Mouse (Mus musculus): ENCODE results near the gene Tnc. TPM values are rescaled to one million over a fixed set of nuclear protein-coding genes. Genes with fewer than 3 reads are reported as not detected.

Gene Tnc
- total RNA-seq, 1 experiment from 2014 or later: 2.4 TPM

DNA sequence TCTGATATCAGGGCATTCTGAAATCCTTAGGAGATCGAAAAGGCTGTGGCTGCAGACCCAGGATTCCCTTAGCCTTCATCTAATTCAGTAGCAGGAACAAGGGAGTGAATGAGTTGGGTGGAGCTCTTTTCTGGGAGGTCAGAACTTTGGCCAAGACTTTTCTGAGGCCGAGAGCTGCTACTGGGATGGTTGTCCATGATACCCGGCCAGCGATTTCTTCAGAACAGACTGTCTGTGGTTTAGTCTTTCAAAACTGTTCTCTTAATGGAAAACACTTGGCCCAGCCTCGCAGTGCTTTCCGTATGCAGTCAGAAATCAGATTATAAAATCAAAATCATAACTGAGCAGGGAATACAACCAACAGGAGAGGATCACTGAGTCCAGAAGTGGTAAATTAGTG, 21.2 kb downstream of the Tnc start:
- no peak for DNase-seq

DNA sequence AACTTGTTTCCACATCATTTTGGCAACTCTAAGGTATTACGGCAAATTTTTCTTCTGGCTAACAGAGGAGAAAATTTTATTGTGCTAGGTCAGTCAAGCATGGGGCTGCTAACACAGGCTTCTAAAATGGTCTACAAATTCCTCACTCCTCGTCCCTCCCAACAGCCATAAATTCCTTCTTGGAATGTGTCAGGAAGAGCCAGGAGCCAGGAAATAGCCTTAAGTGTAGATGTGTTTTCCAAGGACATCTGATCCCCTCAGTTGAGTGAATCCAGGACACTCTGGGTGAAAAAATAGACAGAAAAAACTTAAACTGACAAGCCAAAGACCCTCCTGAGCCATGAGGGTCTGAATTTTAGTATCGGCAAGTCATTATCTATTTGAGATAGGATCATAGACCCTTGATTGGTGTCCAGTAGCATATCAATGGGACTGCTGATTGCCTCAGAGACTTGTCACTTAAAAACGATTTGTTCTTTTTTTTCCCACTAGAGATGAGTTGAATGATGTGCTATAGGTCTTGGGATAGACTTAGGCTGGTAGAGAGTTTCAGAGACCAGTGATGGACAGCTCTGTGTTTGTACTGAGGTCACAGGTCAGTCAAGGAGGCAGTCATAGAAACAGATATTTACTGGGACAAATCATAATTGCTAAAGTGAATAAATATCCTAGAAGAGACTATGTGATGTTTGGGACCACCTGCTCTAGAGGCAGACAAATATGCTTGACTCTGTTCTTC, 22.6 kb downstream of the Tnc start:
- DNase-seq: no peak

DNA sequence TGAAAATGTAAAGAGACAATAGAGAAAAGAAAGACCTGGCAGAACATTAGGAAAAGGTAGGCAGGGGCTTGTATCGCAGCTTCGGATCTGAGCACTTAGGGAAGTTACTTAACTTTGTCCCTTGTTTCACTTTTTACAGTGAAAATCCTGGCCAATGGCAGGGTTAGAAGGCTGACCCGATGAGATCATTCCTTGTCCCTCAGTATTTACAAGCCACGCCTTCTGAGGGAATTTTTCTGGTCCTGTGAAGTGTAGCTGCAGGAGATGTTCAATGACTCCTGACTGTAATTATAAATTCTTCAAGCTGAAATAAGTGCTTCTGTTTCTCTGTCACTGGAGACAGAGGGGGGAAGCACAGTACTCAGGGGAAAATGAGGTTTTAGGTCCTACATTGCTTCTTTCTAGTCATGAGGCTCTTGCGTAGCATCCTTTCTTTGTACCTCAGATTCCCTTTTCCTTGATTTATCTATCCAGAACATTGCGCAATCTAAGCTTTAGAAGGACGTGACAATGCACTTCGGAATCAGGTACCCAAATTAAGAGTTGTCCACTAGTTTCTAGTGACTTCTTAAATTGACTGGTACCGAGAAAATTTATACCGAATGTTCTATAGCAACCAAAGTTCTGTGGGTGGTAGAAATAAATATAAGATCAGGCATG, 25.8 kb downstream of the Tnc start:
- DNase-seq: no peak

DNA sequence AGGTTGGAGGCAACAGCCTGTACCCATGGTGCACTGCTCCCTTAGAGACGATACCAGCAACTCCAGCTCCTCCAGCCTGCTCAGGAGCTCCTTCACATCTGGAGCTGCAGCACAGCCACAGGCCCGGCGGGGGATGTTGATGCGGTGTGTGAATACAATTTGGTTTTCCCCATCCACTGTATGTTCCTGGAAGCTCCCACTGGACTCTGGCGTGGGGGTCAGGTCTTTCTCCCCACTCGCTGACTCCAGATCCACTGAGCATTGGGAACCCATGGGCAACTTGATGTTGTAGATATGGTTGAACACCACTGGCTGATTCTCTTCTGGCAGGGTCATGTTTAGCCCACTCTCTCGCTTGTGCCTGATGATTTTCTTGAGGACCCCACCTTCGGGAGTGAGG, 26.7 kb downstream of the Tnc start:
- DNase-seq: no peak

DNA sequence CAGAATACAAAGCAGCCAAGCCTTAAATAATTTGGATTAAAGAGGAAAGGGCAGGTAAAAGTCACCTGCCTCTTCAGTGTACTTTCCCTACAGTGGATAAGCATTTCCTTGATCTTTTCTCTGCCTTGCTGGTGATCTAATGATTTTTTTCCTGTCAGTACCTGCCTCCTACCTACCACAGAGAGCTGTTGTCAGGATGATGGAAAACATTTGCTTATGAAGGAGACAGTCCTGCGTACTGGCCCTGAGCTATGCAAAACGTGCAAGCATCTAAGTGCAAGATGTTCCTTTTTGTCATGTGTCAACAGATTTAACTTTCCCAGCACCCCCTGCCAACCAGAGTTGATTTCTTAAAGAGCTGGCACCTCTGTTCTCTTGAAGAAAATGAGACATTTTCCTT, 35.5 kb downstream of the Tnc start:
- DNase-seq: no peak

DNA sequence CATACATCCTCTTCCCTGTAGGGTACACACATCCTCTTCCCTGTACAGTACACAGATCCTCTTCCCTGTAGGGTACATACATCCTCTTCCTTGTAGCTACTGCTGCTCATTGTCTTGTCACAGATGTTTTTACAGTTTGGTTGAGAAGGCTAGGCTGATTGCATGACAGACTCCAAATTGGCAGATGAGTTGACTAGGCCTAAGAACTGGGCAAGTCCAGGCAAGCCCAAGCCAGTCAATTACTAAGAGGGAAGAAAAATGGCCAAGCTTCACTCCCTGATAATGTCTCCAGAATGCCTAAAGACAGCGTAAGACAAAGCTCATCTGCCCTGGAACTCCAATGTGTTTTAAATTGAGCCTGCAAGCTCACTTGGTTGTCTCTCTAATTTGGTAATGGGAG, 36.9 kb downstream of the Tnc start:
- no peak for DNase-seq

DNA sequence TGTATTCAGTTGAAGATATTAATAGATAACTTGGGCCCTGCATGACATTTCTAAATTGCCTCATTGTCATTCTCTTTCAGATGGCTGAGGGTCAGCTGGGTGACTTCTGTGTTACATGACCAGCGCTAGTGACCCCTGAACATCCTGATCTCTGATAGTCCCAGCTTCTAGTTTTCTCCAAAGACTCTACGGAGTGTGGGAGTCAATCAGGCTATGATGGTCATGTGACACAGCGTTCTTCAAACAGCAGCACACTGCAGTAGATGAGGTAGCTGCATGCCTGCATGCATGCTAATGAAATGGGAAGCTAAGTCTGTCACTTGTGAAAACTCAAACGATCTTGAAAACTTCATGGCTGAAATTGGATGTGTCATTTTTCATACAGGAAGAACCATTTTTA, 41.6 kb downstream of the Tnc start:
- no peak for DNase-seq

DNA sequence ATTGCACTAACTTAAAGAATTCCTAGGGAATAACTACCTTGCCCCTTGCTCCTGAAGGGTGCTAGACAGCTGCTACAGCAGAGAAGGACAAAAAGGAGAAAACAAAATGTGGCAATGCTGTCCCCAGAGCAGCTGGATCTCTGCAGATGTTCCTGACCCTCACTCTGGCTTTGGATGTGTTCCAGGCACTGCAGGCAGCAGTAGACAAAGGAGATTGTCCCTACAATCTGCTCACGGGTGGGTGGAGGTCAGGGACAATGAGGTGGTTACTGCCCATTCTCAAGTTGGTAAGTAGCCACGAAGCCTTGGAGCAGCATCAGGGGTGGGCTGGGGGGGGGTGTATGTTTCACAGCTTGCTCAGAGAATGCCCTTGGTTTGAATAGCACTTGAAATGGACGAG, 43.1 kb downstream of the Tnc start:
- DNase-seq: no peak

DNA sequence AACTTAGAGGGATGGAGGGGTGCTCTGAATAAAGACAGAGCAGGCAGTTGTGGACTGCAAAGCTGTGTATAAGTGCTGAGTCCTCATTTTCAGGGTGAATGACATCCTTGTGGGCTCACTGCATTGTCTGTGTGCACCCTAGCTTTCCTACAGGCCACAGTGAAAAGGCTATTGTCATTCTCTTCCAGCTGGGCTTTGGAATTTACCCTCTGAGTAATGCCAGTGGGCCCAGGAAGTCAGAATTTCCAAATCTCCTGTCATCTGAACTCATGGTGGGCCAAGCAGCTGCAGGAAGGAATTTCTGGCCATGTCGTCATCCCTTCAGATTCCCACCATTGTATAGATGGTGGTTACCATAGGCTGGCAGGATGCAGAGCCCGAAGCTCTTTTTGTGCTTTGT, 44.6 kb downstream of the Tnc start:
- no peak for DNase-seq

DNA sequence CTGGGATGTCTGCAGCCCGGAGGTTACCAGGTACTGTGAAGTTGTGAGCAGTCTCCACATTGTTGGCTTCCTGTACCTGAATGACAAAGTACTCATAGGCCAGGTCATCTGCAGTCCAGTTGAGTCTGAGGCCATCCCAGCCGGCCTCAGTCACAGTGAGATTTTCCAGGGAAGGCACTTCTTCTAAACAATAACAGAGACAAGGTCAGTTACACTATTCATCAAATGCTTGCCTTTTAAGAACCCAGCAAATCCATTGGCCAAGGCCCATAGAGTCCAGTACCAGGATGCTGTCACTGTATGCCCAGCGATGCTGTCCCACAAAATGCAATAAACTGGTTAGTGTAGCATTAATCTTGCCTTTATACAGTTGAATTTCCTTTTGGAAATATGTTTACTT, 46.0 kb downstream of the Tnc start:
- no peak for DNase-seq

DNA sequence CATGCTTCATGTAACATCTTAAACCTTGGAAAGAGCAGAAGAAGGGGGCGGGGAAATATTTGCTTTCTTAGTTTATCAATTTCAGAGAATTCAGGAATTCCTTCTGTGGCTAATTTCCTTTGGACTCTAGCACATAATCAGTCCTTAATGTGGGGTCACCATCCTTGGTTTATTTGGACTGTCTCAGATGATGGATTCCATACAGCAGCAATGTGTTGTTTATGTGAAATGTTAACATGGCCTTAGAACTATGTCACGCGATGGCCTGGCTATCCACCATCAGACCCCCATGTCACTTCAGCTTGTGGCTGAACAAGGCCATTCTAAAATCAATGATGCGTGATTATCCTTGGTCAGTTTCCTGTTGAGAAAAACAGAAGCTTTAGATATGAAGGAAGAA, 46.5 kb downstream of the Tnc start:
- DNase-seq: no peak

DNA sequence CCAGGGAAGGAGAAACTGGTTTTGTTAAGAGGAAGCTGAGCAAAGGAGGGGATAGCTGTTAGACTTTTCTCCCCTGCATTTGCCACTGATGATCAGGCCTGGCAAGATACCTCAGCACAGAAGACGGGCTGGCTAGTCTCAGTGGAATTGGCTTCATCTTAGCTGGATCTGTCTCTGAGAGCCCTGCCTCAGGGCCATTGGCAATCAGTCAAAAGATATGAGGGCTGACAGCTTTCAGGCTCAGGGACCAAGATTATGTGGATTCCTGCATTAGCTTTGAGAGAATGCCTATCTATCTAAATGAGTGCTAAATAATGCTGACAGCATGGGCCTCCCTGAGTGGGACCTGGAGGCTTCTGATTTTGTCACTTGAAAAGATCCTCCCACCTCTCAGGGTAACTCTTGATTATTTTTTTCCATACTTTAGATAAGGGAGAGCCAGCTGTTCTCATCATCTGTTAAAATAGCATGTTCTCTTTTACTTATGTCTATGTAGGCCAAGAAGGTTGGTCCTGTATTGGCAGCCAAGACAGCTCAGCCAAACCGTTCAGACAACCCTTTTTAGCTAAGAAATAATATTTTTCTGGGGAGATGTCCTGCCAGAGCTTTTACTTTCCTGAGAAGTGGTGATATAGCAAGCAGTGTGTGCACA, 53.2 kb downstream of the Tnc start:
- no peak for DNase-seq

DNA sequence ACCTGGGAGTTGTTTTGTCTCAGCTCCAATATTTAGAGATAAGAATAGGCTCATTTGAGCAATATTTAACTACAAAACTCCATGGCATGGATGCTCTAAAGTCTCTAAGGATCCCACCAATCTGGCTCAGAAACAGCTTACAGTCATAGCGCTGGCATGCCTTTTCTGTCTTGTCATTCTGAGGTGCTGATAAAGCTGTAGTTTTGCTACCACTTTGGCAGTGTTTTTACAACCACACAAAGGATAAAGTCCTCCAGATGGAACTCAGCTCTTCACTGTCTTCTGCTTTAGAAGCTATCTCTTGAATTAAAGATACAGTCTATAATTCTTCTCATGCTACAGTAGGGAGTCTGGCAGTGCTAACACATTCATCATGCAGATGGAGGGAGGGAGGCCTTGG, 56.6 kb downstream of the Tnc start:
- no peak for DNase-seq

DNA sequence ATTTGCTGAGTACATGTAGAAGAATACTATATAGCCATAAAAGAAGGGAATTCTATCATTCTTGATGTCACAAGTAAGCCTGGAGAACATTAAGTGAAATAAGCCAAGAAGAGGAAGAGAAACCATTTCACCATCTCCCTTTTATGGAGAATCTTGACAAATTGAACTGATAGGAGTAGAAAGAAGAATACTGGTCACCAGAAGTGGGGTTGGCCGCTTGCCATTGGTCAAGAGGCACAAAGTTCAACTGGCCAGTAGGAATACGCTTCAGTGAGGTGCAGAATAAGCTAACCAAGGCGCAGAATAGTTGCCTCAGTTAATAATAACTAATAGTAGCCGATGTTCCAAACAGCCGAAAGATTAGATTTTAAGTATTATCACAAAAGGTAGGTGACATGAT, 58.7 kb downstream of the Tnc start:
- no peak for DNase-seq

DNA sequence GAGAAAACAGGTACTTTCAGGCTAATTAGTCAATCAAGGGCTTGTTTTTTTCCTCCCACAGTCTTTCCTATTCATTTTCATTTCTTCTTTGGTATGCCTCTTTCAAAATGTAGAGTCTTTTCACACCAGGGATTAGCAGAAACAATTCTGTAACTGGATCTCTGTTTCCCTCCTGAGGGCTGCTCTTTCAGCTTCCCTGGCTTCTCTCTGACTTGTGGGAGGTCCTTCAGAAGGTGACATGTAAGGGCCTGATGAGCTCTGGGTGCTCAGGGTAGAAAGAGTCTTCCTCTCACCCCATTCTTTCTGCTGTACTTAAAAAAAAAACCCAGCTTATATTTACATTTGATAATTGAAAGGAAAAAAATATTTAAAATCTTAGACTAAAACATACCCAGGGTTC, 60.2 kb downstream of the Tnc start:
- no peak for DNase-seq

DNA sequence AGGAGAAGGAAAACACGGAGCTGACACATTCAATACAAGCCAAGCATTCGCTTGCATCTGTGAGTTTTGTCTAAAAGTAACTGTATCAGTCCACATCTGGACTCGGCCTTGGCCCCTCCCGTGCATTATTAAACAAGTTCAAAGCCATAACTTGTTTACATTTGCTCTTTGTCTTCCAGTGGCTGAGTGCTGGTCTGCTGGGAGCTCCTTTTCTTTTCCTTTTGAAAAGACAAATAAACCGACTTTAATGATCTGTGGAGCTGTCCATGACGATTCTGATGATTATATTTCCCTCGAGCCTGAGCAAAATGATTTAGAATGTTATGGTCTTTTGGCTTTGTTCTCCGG, 63.7 kb downstream of the Tnc start:
- no peak for DNase-seq

DNA sequence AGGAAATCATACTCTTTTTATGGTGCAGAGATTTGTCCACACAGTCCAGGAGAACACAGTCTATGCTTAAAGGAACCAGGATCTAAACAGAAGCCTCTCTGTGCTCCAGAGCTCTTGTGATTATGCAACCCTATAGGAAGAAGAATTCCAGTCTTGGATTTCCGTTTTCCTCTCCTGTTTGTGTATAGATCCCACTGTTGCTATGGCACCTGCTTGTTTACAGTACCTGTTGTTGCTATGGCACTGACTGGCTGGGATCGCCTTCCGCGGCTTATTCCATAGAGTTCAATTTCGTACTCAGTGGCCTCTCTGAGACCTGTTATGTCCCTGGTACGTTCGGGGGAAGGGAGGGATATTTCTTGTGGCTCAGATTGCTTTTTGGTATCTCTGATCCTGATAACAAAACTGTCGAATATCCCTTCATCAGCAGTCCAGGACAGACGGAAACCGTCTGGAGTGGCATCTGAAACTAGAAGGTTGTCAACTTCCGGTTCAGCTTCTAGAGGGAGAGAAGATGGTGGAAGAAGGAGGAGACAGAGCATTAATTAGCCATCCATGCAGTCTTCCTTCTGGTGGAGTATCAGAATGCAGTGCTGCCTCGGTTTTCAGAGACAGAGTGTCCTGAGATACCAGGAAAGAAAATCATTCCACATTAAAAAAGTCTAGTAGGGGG, 64.3 kb downstream of the Tnc start:
- no peak for DNase-seq

DNA sequence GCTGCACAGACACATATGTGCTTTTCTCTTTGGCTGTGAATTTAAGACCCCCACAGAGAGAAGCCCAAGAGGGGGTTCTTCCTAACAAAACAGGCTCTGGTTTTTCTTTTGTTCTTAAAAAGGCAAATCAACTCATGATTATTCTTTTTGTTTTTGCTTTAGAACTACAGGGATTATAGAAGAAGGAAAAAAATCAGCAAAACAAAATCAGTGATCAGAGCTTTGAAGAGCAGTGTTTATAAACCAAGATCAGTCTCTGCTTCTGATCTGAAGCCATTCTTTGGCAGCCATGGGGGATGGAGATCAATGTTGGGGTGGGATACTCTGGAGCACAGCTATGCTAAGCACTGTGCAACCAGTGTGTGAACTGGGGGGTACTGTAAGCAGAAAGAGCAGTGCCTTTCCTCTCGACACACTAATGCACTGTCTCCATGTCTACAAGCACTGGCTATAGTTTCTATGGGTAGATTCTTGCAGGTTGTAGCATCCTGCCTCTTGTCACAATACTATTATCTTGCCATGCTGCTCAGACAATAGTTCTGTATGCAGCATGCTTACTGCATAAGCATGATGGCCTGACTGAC, 66.5 kb downstream of the Tnc start:
- DNase-seq: no peak

DNA sequence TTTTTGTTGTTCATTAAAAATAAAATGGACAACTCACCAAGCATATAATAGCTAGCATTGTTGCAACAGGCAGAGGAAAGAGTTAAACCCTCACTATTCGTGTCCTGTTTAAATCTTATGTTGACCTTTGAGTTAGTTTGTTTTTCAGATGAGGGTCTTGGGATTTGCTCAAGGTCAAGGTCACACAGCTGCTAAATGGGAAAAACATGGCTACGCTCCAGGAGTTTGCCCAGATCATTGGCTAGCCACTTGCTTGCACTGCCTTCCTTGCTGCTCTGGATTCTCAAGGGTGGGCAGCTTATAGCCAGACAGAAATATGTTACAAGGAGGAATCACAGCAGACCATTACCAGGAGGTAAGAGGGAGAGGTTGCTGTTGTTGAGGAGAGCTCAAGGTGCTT, 67.2 kb downstream of the Tnc start:
- no peak for DNase-seq

DNA sequence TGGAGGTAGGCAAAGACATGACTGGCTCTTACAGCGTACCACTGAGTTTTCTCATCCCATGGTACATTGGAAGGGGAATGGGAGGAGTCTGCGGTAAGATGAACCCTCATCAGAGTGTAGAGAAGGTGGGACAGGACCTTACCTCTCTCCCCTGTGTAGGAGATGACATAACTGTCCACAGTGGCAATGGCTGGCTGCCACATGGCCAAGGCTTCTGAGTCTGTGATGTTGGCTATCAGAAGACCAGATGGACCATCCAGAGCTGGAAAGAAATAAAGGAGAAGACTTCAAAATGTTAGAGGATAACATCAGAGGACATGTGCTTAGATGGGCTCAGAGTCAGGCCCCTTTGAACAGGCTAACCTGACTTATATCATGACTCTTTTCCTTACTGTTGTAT, 74.3 kb downstream of the Tnc start:
- DNase-seq: no peak

DNA sequence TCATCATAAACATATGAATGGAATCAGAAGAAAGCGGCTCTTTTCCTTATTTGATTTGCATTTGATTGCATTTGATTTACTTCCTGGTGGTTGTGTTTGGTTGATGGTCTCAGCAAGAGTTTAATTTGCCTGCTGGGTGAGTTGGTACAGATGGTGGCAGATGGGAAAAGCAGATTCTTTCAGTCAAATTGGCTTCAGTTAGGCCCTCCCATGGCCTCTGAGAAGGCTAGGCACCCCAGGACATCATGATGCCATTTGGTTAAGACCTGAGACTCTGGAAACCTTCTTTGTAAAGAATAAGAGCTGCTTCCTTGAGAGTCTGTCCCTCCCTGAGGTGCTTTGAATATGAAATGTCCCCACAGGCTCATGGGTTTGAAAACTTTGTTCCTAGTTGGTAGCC, 75.1 kb downstream of the Tnc start:
- DNase-seq: no peak

DNA sequence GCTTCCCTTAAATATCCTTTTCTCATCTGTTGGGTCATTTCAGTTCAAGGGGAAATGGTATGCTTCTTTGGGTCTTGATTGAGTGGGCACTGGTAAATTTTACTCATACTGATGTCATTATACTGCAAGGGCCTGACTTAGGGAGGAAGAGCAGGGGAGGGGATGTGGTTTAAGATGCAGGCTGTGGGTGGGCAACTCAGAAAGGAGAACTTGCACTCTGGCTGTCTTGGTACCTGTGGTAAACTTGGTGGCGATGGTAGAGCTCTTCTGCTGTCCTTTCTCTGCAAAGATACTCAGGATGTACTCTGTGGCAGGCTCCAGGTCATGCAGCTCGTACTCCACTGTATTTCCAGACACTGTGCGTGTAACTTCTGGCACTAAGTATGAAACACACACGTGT, 75.9 kb downstream of the Tnc start:
- DNase-seq: no peak

DNA sequence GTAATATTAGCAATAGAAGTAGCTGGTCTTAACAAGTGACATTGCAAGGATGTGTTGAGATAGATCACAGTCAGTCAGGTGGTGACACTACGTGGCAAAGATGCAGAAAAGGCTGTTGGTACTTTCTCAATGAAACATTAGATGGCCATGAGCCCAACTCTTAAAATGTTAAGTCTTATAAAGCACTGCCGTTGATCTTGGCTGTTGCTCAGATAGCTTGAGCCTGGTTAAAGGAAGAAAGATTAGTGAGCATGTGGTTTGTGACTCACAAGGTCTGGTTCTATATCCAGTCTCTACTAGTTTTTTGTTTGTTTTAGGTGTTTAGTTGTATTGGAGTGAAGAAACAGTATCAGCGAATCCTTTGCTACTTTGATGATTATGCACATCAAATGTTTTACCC, 76.9 kb downstream of the Tnc start:
- no peak for DNase-seq
